Mouse (Mus musculus) ES-Bruce4 (cell line): ENCODE data around the gene Fyn. TPM values are rescaled to one million over a fixed set of nuclear protein-coding genes. Genes with fewer than 3 reads are reported as not detected.

Experiments
- H3K27ac ChIP-seq: 2 replicates; pipeline ENCODE4 v1.5.1; 2012; ENCODE audit warnings: low read length, inconsistent platforms; ENCODE audit not compliant: insufficient read depth
- H3K27me3 ChIP-seq: 2 replicates; pipeline ENCODE4 v1.6.1; 2012; ENCODE audit warnings: mild to moderate bottlenecking, low read length, inconsistent platforms; ENCODE audit not compliant: control insufficient read depth, poor library complexity, insufficient read depth, severe bottlenecking
- H3K36me3 ChIP-seq: 2 replicates; pipeline ENCODE4 v1.6.1; 2012; ENCODE audit warnings: inconsistent platforms, mild to moderate bottlenecking, low read length, moderate library complexity; ENCODE audit not compliant: control insufficient read depth, poor library complexity, insufficient read depth, severe bottlenecking
- H3K4me1 ChIP-seq: one replicate; pipeline ENCODE4 v1.8.1; 2011; ENCODE audit warnings: low read length; ENCODE audit not compliant: control insufficient read depth, insufficient read depth
- H3K4me3 ChIP-seq: 2 replicates; pipeline ENCODE4 v1.5.1; 2011; ENCODE audit warnings: low read depth, mild to moderate bottlenecking, low read length
- H3K9ac ChIP-seq: 2 replicates; pipeline ENCODE4 v1.6.1; 2012; ENCODE audit warnings: low read depth, mild to moderate bottlenecking, inconsistent platforms; ENCODE audit not compliant: poor library complexity, severe bottlenecking
- H3K9me3 ChIP-seq: replicated peaks from 2 replicates; pipeline ENCODE4 v1.6.1; 2012; ENCODE audit warnings: mild to moderate bottlenecking, low read length, inconsistent platforms; ENCODE audit not compliant: control insufficient read depth, poor library complexity, insufficient read depth, severe bottlenecking
- CTCF ChIP-seq: IDR thresholded peaks from one replicate; pipeline ENCODE4 v1.8.1; 2011; ENCODE audit warnings: low read depth, low read length
- EP300 ChIP-seq: IDR thresholded peaks from 2 replicates; pipeline ENCODE4 v1.6.1; 2011; ENCODE audit warnings: low read depth, low read length; ENCODE audit not compliant: insufficient read depth
- POLR2A ChIP-seq: IDR thresholded peaks from one replicate; pipeline ENCODE4 v1.8.1; 2011; ENCODE audit warnings: low read length; ENCODE audit not compliant: insufficient read depth
- polyA plus RNA-seq: library from polyadenylated mRNA; stranded (reverse); fragments of >200 nt; gene quantifications from 2 replicates; pipeline ENCODE4 v1.2.4, GENCODE M21; 2011; ENCODE audit warnings: low read depth; ENCODE audit not compliant: missing spikeins, insufficient read depth, insufficient read length

Fyn gene
- polyA plus RNA-seq, 1 experiment, result 19.1 TPM

DNA sequence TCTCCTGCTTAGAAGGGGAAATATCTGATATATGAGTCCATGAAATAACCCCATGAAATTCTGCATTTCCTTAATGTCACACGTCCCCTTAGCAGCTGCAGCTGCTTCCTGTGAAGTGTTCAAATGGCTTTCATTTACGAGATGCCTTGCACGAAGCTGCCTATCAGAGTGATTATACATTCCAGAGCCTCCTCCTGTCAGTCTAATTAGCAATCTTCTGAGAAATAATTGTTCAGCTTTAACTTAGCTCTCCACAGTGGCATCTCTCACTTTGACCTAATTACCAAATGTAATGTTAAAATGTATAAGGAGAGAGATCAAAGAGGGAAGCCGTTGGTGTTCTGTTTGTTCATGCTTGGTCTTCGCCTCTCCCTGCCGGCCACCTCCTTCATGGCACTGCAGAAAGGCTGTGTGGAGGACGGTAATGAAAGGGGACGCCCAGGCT, 115.7 kb downstream of the Fyn start:
- Histone ChIP-seq H3K9ac (no peak overlapping the region), H3K9me3 (no peaks in the 10 kb centered on the region), H3K36me3 (no peaks in the 10 kb centered on the region), H3K4me1 (no peaks in the 10 kb centered on the region), H3K4me3 (no peak overlapping the region), H3K27me3 (no peaks in the 10 kb centered on the region), H3K27ac (no peak overlapping the region)
- TF ChIP-seq EP300 (no peak), POLR2A (no peak), CTCF (no peak)

DNA sequence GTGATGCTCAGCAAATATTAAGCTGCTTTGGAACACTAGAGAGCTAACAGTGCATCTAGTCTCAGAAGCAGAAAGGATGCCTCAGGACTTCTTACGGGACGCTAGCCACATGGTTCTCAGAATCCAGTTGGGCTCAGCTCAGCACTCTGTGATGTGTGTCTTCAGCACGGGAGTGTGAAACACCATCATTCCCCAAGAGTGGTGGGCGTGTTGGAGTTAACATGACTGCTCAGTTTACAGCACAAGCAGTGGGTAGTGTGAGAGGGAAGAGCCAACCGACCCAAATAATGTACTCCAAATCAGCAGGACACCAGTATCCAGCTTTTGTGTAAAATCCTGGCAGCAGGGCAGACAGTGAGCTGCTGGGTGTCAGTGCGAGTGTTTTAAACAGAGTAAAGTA, 116.2 kb downstream of the Fyn start:
- H3K9ac ChIP-seq, result no peak overlapping the region
- no peaks in the 10 kb centered on the region for H3K27me3 ChIP-seq
- H3K27ac ChIP-seq, result no peak overlapping the region
- no peak for TF ChIP-seq EP300
- TF ChIP-seq CTCF, result no peak
- no peaks in the 10 kb centered on the region for H3K4me1 ChIP-seq
- no peaks in the 10 kb centered on the region for H3K36me3 ChIP-seq
- H3K9me3 ChIP-seq, result no peaks in the 10 kb centered on the region
- H3K4me3 ChIP-seq, result no peak overlapping the region

DNA sequence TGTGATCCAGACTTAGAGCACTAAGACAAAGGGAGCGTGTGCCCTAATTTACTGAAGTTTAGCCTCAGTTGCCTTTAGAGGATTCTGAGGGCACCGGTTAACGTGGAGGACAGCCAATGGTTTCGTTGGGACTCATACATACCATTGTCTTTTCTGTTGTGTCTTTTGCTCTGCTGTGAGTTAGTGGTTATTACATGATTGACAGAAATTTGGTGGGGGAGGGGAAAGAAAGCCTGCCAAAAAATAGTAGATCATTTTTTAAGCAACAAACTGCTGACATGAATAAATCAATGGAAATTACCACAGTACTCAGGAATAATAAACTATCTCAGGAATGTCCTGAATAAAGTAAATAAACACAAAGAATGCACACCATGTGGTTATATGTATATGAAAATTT, 117.3 kb downstream of the Fyn start:
- Histone ChIP-seq H3K4me3 (no peak overlapping the region), H3K27me3 (no peaks in the 10 kb centered on the region), H3K27ac (no peak overlapping the region), H3K36me3 (no peaks in the 10 kb centered on the region), H3K4me1 (no peaks in the 10 kb centered on the region), H3K9ac (no peak overlapping the region), H3K9me3 (no peaks in the 10 kb centered on the region)
- TF ChIP-seq EP300 (no peak), CTCF (no peak), POLR2A (no peak)

DNA sequence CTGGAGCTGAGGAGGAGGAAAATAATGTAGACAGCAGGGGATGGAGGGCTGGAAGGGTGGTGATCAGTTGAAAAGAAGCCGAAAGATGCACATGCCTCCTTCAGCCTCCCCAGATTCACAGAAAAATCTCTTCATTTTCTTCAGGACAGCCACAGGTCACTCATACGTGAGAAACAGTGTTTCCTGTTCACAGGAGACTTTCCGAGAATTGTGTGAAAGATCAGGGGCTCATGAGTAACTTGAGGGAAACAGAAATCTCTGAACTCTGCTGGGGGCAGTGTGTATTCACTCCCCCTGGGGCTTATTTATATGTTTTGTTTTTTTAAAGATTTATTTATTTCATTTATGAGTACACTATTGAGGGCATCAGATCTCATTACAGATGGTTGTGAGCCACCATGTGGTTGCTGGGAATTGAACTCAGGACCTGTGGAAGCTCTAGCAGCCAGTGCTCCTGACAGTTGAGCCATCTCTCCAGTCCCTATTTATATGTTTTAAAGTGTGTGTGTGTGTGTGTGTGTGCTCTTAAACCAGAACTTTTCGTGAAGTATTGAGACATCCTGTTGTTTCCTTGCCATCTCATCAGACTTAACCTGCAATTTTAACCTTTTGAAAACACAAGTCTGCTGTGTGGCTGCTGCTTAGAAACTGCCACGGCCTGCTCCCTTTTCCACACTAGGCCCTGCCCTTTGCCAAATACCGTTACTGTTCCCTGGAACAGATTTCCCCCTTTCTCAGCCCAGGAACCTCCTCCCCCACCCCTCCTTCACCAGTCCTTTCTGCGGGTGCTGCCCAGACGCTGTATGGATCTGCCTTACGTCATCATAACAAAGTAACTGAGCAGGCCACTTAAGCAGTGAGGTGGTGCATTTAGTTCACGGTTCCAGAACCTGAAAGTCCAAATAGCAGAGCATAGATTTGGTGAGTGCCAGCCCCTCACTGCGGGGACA, 118.1 kb downstream of the Fyn start:
- no peak overlapping the region for H3K9ac ChIP-seq
- no peak overlapping the region for H3K27ac ChIP-seq
- no peaks in the 10 kb centered on the region for H3K27me3 ChIP-seq
- no peaks in the 10 kb centered on the region for H3K9me3 ChIP-seq
- H3K4me3 ChIP-seq, result no peak overlapping the region
- no peaks in the 10 kb centered on the region for H3K4me1 ChIP-seq
- no peak for TF ChIP-seq POLR2A
- TF ChIP-seq CTCF, result no peak
- no peak for TF ChIP-seq EP300
- H3K36me3 ChIP-seq, result no peaks in the 10 kb centered on the region

DNA sequence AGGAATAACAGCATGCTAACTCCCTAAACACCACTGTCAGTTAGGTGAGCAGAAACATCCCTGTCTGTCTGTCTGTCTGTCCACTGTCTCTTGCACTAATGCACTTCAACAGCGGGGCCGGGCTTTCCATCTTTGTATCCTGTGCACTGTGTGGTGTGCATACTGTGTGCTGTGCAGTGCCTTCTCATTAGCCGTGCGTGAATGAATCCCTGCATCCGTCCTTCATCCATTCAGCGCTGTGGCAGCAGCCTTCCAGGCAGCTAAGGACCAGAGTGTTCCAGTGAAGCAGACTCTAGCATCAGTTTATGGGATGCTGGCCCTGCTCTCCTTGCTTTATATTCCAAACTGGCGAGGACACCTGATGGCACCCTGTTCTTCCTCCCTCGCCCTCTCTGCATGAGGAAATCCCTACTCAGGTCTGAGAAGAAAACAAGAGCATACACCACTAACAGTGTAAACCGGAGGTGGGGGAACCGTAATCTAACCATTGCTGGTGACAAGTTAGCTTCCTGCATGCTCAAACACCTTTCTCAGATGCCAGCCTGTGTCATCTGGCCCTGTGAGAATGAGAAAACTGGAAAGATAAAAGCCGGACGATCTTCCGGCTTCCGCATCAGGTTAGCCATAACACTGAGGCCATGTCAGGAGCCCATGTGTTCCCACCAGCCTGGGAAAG, 119.2 kb downstream of the Fyn start:
- H3K27me3 ChIP-seq, result no peaks in the 10 kb centered on the region
- TF ChIP-seq POLR2A (no peak), CTCF (no peak), EP300 (no peak)
- H3K9me3 ChIP-seq, result no peaks in the 10 kb centered on the region
- no peaks in the 10 kb centered on the region for H3K36me3 ChIP-seq
- H3K4me3 ChIP-seq, result no peak overlapping the region
- H3K4me1 ChIP-seq, result no peaks in the 10 kb centered on the region
- H3K27ac ChIP-seq, result no peak overlapping the region
- no peak overlapping the region for H3K9ac ChIP-seq

DNA sequence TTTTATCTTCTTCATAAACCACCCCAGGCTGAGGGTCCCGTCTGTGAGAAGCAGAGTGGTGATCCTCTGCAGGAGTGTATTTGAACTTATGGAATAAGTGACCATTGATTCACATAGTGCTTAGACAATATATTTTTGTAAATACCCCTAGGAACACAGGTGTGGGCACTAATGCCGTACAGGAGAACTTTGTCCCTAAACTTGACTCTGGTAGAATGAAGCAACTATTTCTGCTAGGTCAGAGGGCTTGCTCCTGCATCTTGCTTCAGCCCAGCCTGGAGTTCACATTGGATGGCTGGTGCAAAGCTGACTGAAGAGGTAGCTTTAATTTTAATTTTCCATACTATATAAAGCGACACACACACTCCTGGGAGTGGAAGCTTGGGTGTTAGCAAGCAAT, 119.9 kb downstream of the Fyn start:
- no peak overlapping the region for H3K27ac ChIP-seq
- H3K4me1 ChIP-seq, result no peaks in the 10 kb centered on the region
- H3K9me3 ChIP-seq, result no peaks in the 10 kb centered on the region
- no peaks in the 10 kb centered on the region for H3K27me3 ChIP-seq
- TF ChIP-seq EP300, result no peak
- TF ChIP-seq CTCF, result no peak
- TF ChIP-seq POLR2A, result no peak
- no peak overlapping the region for H3K4me3 ChIP-seq
- no peak overlapping the region for H3K9ac ChIP-seq
- H3K36me3 ChIP-seq, result no peaks in the 10 kb centered on the region
